Mouse (Mus musculus): Measurements from ENCODE around the gene Chia1. TPM values are rescaled to one million over a fixed set of nuclear protein-coding genes. Genes with fewer than 3 reads are reported as not detected.
"Not testable (repeated sequence)": the region's sequence is repeated elsewhere in the genome, so short reads cannot be mapped to it uniquely, and the experiment has no call there.

The Chia1 gene
- total RNA-seq (2021) = 1 to 10 TPM in 1 of 2 experiments, under 1 TPM in 1; 0.91 to 1.3 TPM
- long read RNA-seq, partial matches to known transcripts = 0 of 2 reads
- long read RNA-seq, other reads (novel, unspliced or antisense) = 2 of 2 reads

- no peak for DNase-seq (ENCODE audit: low spot score in 2 of 2)
These were observed at the start of gene Chia1 for GRCm38 (mm10) chr3:106112929-106113328. Gene Chia1 (plus strand): TSS chr3:106113229.

GRCm38 (mm10) chr3:106067707-106068106 is 45.3 kb upstream of the Chia1 start:
- not testable (repeated sequence) for DNase-seq (ENCODE audit: low spot score in 2 of 2)

- no peak for DNase-seq (ENCODE audit: low spot score in 2 of 2)
These were observed 42.0 kb upstream of the Chia1 start for GRCm38 (mm10) chr3:106070994-106071393.

GRCm38 (mm10) chr3:106074824-106075223 is 38.2 kb upstream of the Chia1 start:
- no peak for DNase-seq (ENCODE audit: low spot score in 2 of 2)

GRCm38 (mm10) chr3:106126999-106127398 is 14.0 kb downstream of the Chia1 start:
- no peak for DNase-seq (ENCODE audit: low spot score in 2 of 2)

GRCm38 (mm10) chr3:106128807-106129493 is 15.9 kb downstream of the Chia1 start:
- DNase-seq (ENCODE audit: low spot score in 2 of 2) = no peak

- DNase-seq (ENCODE audit: low spot score in 2 of 2) = peak; percentile 79 to 85
These were observed 18.7 kb downstream of the Chia1 start for GRCm38 (mm10) chr3:106131690-106132089.

- DNase-seq (ENCODE audit: low spot score in 2 of 2) = no peak
These were observed 31.1 kb downstream of the Chia1 start for GRCm38 (mm10) chr3:106144081-106144480.

- no peak for DNase-seq (ENCODE audit: low spot score in 2 of 2)
These were observed 41.4 kb downstream of the Chia1 start for GRCm38 (mm10) chr3:106154413-106154812.

GRCm38 (mm10) chr3:106167464-106167863 is 54.4 kb downstream of the Chia1 start, which contains the start of gene Chil3:
Gene Chil3 (minus strand): TSS chr3:106167564.
- DNase-seq (ENCODE audit: low spot score in 2 of 2) = no peak

GRCm38 (mm10) chr3:106170522-106171053 is 57.6 kb downstream of the Chia1 start:
- DNase-seq (ENCODE audit: low spot score in 2 of 2) = no peak

GRCm38 (mm10) chr3:106171135-106171731 is 58.2 kb downstream of the Chia1 start:
- DNase-seq (ENCODE audit: low spot score in 2 of 2) = no peak

GRCm38 (mm10) chr3:106172506-106172905 is 59.5 kb downstream of the Chia1 start:
- not testable (repeated sequence) for DNase-seq (ENCODE audit: low spot score in 2 of 2)

- DNase-seq (ENCODE audit: low spot score in 2 of 2) = not testable (repeated sequence)
These were observed 61.9 kb downstream of the Chia1 start for GRCm38 (mm10) chr3:106174971-106175370.

- DNase-seq (ENCODE audit: low spot score in 2 of 2) = no peak
These were observed 64.6 kb downstream of the Chia1 start for GRCm38 (mm10) chr3:106177509-106178189.

Other genes starting within 250 kb of the Chia1 start
- 1 to 10 TPM in 1 of 2 experiments, under 1 TPM in 1; 0.34 to 1.1 TPM for gene Adora3, start 242.4 kb upstream of the Chia1 start, total RNA-seq (2021)
- gene Tmigd3, start 242.3 kb upstream of the Chia1 start, total RNA-seq (2021) = under 1 TPM in 1 of 2 experiments, not detected in 1; 0.47 TPM
- gene I830077J02Rik, start 180.6 kb upstream of the Chia1 start, total RNA-seq (2021) = 1 to 10 TPM; 1.2 to 1.6 TPM
- 10 to 100 TPM; 62.4 to 63.4 TPM for gene Wdr77, start 153.9 kb upstream of the Chia1 start, total RNA-seq (2021)
- 100 to 1,000 TPM; 325 to 334 TPM for gene Atp5f1, start 153.1 kb upstream of the Chia1 start, total RNA-seq (2021)
- 1 to 10 TPM; 2.2 to 2.5 TPM for gene Ovgp1, start 139.5 kb upstream of the Chia1 start, total RNA-seq (2021)
- 1 to 10 TPM in 1 of 2 experiments, under 1 TPM in 1; 0.65 to 1.4 TPM for gene Pifo, start 98.6 kb upstream of the Chia1 start, total RNA-seq (2021)
- gene Chil5, start 80.4 kb upstream of the Chia1 start, total RNA-seq (2021) = under 1 TPM in 1 of 2 experiments, not detected in 1; 0.39 TPM
- under 1 TPM in 1 of 2 experiments, not detected in 1; 0.39 TPM for gene Chil3, start 54.3 kb downstream of the Chia1 start, total RNA-seq (2021)
- gene Chil4, start 106.3 kb downstream of the Chia1 start, total RNA-seq (2021) = not detected

All from layer of hippocampus, postnatal 10 days (tissue).